Mouse (Mus musculus): ENCODE measurements at regions not wholly inside any gene's neighbourhood (a gene's known extent, or its start where the extent isn't known, plus 50 kb on each side); places are given as distances from the start of the nearest gene placed in this dataset.
A peak's percentile ranks its signal among the peaks of the same experiment; 100 is the strongest.
"Not testable (repeated sequence)": the region's sequence is repeated elsewhere in the genome, so short reads cannot be mapped to it uniquely, and the experiment has no call there.

GRCm38 (mm10) chr5:104576991-104577390, 68.8 kb downstream of the BC005561 start:
- DNase-seq (ENCODE audit: inconsistent ontology term) = not testable (repeated sequence)

- peak; percentile 26 for DNase-seq (ENCODE audit: inconsistent ontology term)
These were observed 74.2 kb downstream of the BC005561 start for GRCm38 (mm10) chr5:104582368-104582767.

- DNase-seq (ENCODE audit: inconsistent ontology term) = no peak
These were observed 101.0 kb downstream of the BC005561 start for GRCm38 (mm10) chr5:104609177-104609576.
